Mouse (Mus musculus): ENCODE data around the gene Teddm2.

GRCm38 (mm10) chr1:153908208-153908607 is 8.2 kb upstream of the Teddm2 start:
- TF ChIP-seq CTCF (IDR thresholded peaks at IDR 0.05; ENCODE audit: control insufficient read depth, insufficient read depth, insufficient replicate concordance, low read depth, low read length) (no peak), POLR2A (IDR thresholded peaks at IDR 0.05; ENCODE audit: control insufficient read depth, low read depth, low read length) (no peak)

All from testis, adult 2 months (tissue).